Mouse (Mus musculus) ES-Bruce4 (cell line): ENCODE measurements at regions not wholly inside any gene's neighbourhood (a gene's known extent, or its start where the extent isn't known, plus 50 kb on each side); places are given as distances from the start of the nearest gene placed in this dataset.

Experiments
- CTCF ChIP-seq: IDR thresholded peaks from one replicate; pipeline ENCODE4 v1.8.1; 2011; ENCODE audit warnings: low read depth, low read length
- EP300 ChIP-seq: IDR thresholded peaks from 2 replicates; pipeline ENCODE4 v1.6.1; 2011; ENCODE audit warnings: low read depth, low read length; ENCODE audit not compliant: insufficient read depth
- POLR2A ChIP-seq: IDR thresholded peaks from one replicate; pipeline ENCODE4 v1.8.1; 2011; ENCODE audit warnings: low read length; ENCODE audit not compliant: insufficient read depth

- TF ChIP-seq CTCF (no peak), EP300 (no peak), POLR2A (no peak)
Measured at GRCm38 (mm10) chr4:55851027-55851426, 318.8 kb upstream of the Klf4 start.
